Mouse (Mus musculus): Measurements from ENCODE around the gene Gm42669.

DNA sequence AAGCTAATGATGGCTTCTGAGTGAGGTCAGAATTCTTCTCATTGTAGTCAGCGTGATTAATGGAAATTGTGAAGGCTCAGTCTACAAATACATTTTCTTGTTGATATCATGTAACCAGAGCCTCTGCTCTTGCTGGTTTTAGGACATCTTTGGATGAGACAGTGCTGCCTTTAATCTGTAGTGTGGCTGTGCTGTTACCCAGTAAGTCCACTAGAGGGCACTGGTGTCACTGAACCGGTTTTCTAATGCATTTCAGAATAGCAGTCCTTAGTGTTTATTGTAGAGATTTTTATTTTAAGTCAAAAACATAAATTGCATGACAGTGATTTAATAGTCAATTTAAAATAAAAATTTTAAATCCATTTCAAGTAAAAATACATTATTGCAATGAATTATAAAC, 103.8 kb downstream of the Gm42669 start:
- TF ChIP-seq CTCF (IDR thresholded peaks at IDR 0.05; ENCODE audit: borderline replicate concordance, insufficient read depth, low read length) (peak; percentile 25; the same call in 1 of the 2 replicates), POLR2A (IDR thresholded peaks at IDR 0.05; ENCODE audit: low read depth, low read length) (no peak)
